Mouse (Mus musculus): ENCODE measurements at regions not wholly inside any gene's neighbourhood (a gene's known extent, or its start where the extent isn't known, plus 50 kb on each side); places are given as distances from the start of the nearest gene placed in this dataset.

GRCm38 (mm10) chr9:118405926-118406518 lies 72.0 kb upstream of the Eomes start:
- DNase-seq (ENCODE audit: low read depth, low spot score), result no peak

GRCm38 (mm10) chr9:118416032-118416431 lies 62.0 kb upstream of the Eomes start:
- DNase-seq (ENCODE audit: low read depth, low spot score), result no peak

- DNase-seq (ENCODE audit: low read depth, low spot score), result no peak
These were observed 61.5 kb upstream of the Eomes start for GRCm38 (mm10) chr9:118416475-118416874.

GRCm38 (mm10) chr9:118424344-118424743 lies 53.7 kb upstream of the Eomes start:
- no peak for DNase-seq (ENCODE audit: low read depth, low spot score)
